Mouse (Mus musculus) small intestine, adult 2 months (tissue): ENCODE measurements around the gene Bcas3.

Source experiments
- CTCF ChIP-seq: fragments of 200-500 bp; IDR thresholded peaks from 2 replicates; pipeline ENCODE4 v1.5.1; 2012; ENCODE audit warnings: low read depth, mild to moderate bottlenecking, control low read depth, inconsistent platforms, low read length, moderate library complexity, mixed read lengths; ENCODE audit not compliant: insufficient replicate concordance, insufficient read length; ENCODE audit errors: extremely low read depth
- POLR2A ChIP-seq: fragments of 200-500 bp; IDR thresholded peaks from 2 replicates; pipeline ENCODE4 v1.6.1; 2012; ENCODE audit warnings: low read depth, mild to moderate bottlenecking, control low read depth, inconsistent platforms, low read length, moderate library complexity

- no peak for TF ChIP-seq CTCF
- TF ChIP-seq POLR2A: no peak
These were observed 121.4 kb downstream of the Bcas3 start for GRCm38 (mm10) chr11:85474326-85474725.
